Mouse (Mus musculus): ENCODE results near the gene Efcc1.

Gene Efcc1

GRCm38 (mm10) chr6:87778294-87779173 lies 47.9 kb downstream of the Efcc1 start:
- CTCF ChIA-PET, result no interaction called here

- CTCF ChIA-PET, result interaction anchor here (0.6 kb wide), 1 partner anchor 237 kb away, joined by 3 read pairs; no protein-coding TSS in a partner anchor
These were observed 48.8 kb downstream of the Efcc1 start for GRCm38 (mm10) chr6:87779174-87780165.

GRCm38 (mm10) chr6:87780546-87781301 lies 50.1 kb downstream of the Efcc1 start:
- CTCF ChIA-PET, result no interaction called here

- CTCF ChIA-PET, result no interaction called here
These were observed 53.4 kb downstream of the Efcc1 start for GRCm38 (mm10) chr6:87784033-87784432.

GRCm38 (mm10) chr6:87786621-87787020 lies 56.0 kb downstream of the Efcc1 start:
- CTCF ChIA-PET, result interaction anchor here (0.6 kb wide), 1 partner anchor 46 kb away, joined by 11 read pairs; no protein-coding TSS in a partner anchor

GRCm38 (mm10) chr6:87787108-87787890 lies 56.6 kb downstream of the Efcc1 start:
- CTCF ChIA-PET, result interaction anchor here (0.5 to 0.6 kb wide), 2 partner anchors 45 to 356 kb away, joined by 3 to 11 read pairs; no protein-coding TSS in a partner anchor

- CTCF ChIA-PET, result no interaction called here
These were observed 57.7 kb downstream of the Efcc1 start for GRCm38 (mm10) chr6:87788266-87788895.

GRCm38 (mm10) chr6:87788896-87789587 lies 58.4 kb downstream of the Efcc1 start:
- CTCF ChIA-PET, result interaction anchor here (0.6 kb wide), 1 partner anchor 1338 kb away, joined by 3 read pairs; no protein-coding TSS in a partner anchor

- CTCF ChIA-PET, result interaction anchor here (0.6 kb wide), 1 partner anchor 1338 kb away, joined by 3 read pairs; no protein-coding TSS in a partner anchor
These were observed 59.1 kb downstream of the Efcc1 start for GRCm38 (mm10) chr6:87789791-87790190.

- CTCF ChIA-PET, result interaction anchor here (1.0 kb wide), 1 partner anchor 23 kb away, joined by 4 read pairs; no protein-coding TSS in a partner anchor
These were observed 60.3 kb downstream of the Efcc1 start for GRCm38 (mm10) chr6:87790779-87791480.

GRCm38 (mm10) chr6:87791826-87792225 lies 61.2 kb downstream of the Efcc1 start:
- CTCF ChIA-PET, result interaction anchor here (1.0 kb wide), 1 partner anchor 24 kb away, joined by 4 read pairs; no protein-coding TSS in a partner anchor

- CTCF ChIA-PET, result interaction anchor here (0.7 kb wide), 1 partner anchor 23 kb away, joined by 4 read pairs; no protein-coding TSS in a partner anchor
These were observed 63.3 kb downstream of the Efcc1 start for GRCm38 (mm10) chr6:87793821-87794510.

- CTCF ChIA-PET, result no interaction called here
These were observed 64.9 kb downstream of the Efcc1 start for GRCm38 (mm10) chr6:87795385-87796150.

GRCm38 (mm10) chr6:87796251-87796880 lies 65.7 kb downstream of the Efcc1 start:
- CTCF ChIA-PET, result no interaction called here

- CTCF ChIA-PET, result no interaction called here
These were observed 66.7 kb downstream of the Efcc1 start for GRCm38 (mm10) chr6:87797321-87797720.

GRCm38 (mm10) chr6:87799576-87799975 lies 68.9 kb downstream of the Efcc1 start:
- CTCF ChIA-PET, result no interaction called here

GRCm38 (mm10) chr6:87802462-87802861 lies 71.8 kb downstream of the Efcc1 start:
- CTCF ChIA-PET, result no interaction called here

Data from spleen, embryonic (tissue).